Mouse (Mus musculus): ENCODE measurements around the gene Snx25. TPM values are rescaled to one million over a fixed set of nuclear protein-coding genes. Genes with fewer than 3 reads are reported as not detected.
A peak's percentile ranks its signal among the peaks of the same experiment; 100 is the strongest.

Snx25 gene
- polyA plus RNA-seq, 1 experiment from 2014 or later = 6.3 TPM

GRCm38 (mm10) chr8:46039666-46040065, 112.3 kb downstream of the Snx25 start:
- Histone ChIP-seq H3K9me3 (replicated peaks; ENCODE audit: low read length) (no peaks in the 10 kb centered on the region), H3K36me3 (ENCODE audit: insufficient read depth, low read length) (0 out of 2 replicates have a peak, but pooled peaks cover 6% of the 10 kb centered on the region), H3K4me2 (ENCODE audit: low read length) (no peak overlapping the region), H3K27ac (no peak overlapping the region), H3K27me3 (ENCODE audit: insufficient read depth, low read length) (no peaks in the 10 kb centered on the region), H3K4me3 (replicated peaks; ENCODE audit: low read depth, low read length) (no peak overlapping the region), H3K4me1 (replicated peaks; ENCODE audit: insufficient read depth, low read length) (no peaks in the 10 kb centered on the region), H3K9ac (ENCODE audit: low read depth, low read length) (no peak overlapping the region)
- ATAC-seq (replicated peaks; ENCODE audit: low FRiP score, low read depth) = no peak
- no peak for DNase-seq (ENCODE audit: low spot score)
- TF ChIP-seq CTCF (IDR thresholded peaks at IDR 0.05; ENCODE audit: low read depth) = no peak
- WGBS = 75% methylated on average over 1 of the region's 1 CpGs

GRCm38 (mm10) chr8:46036217-46036616, 115.7 kb downstream of the Snx25 start:
- H3K27me3 ChIP-seq (ENCODE audit: insufficient read depth, low read length) = no peaks in the 10 kb centered on the region
- H3K9me3 ChIP-seq (replicated peaks; ENCODE audit: low read length) = no peaks in the 10 kb centered on the region
- no peak for TF ChIP-seq CTCF (IDR thresholded peaks at IDR 0.05; ENCODE audit: low read depth)
- ATAC-seq (replicated peaks; ENCODE audit: low FRiP score, low read depth) (0 out of 2 replicates have a peak, but pooled peaks have one; percentile 21), DNase-seq (ENCODE audit: low spot score) (peak; percentile 14)
- no peak overlapping the region for H3K9ac ChIP-seq (ENCODE audit: low read depth, low read length)
- H3K4me2 ChIP-seq (ENCODE audit: low read length) = no peak overlapping the region
- WGBS = 59% methylated on average over 11 of the region's 11 CpGs
- H3K36me3 ChIP-seq (ENCODE audit: insufficient read depth, low read length) = no peaks in the 10 kb centered on the region
- H3K4me1 ChIP-seq (replicated peaks; ENCODE audit: insufficient read depth, low read length) = no peaks in the 10 kb centered on the region
- no peak overlapping the region for H3K27ac ChIP-seq
- no peak overlapping the region for H3K4me3 ChIP-seq (replicated peaks; ENCODE audit: low read depth, low read length)

GRCm38 (mm10) chr8:46024392-46024791, 127.6 kb downstream of the Snx25 start:
- no peak overlapping the region for H3K9ac ChIP-seq (ENCODE audit: low read depth, low read length)
- no peak overlapping the region for H3K27ac ChIP-seq
- H3K9me3 ChIP-seq (replicated peaks; ENCODE audit: low read length) = no peaks in the 10 kb centered on the region
- no peak for TF ChIP-seq CTCF (IDR thresholded peaks at IDR 0.05; ENCODE audit: low read depth)
- H3K4me1 ChIP-seq (replicated peaks; ENCODE audit: insufficient read depth, low read length) = no peaks in the 10 kb centered on the region
- H3K36me3 ChIP-seq (ENCODE audit: insufficient read depth, low read length) = no peaks in the 10 kb centered on the region
- H3K4me3 ChIP-seq (replicated peaks; ENCODE audit: low read depth, low read length) = no peak overlapping the region
- H3K27me3 ChIP-seq (ENCODE audit: insufficient read depth, low read length) = no peaks in the 10 kb centered on the region
- no peak overlapping the region for H3K4me2 ChIP-seq (ENCODE audit: low read length)
- ATAC-seq (replicated peaks; ENCODE audit: low FRiP score, low read depth) (no peak), DNase-seq (ENCODE audit: low spot score) (peak; percentile 44)
- 46% methylated on average over 4 of the region's 4 CpGs for WGBS

DNA sequence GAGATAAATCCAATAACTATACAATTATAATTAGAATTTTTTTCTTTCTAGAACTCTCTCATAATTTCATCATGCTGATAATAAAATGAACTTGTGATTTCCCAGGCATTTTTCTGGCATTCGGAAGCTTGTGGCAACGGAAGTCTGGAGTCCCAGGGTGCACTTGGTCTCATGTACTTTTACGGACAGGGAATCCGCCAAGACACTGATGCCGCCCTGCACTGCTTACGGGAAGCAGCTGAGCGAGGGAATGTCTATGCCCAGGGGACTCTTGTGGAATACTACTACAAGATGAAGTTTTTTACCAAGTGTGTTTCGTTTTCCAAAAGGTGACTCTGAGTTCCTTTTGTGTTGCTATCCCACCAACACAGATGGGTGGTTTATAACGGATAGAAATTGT, 129.2 kb downstream of the Snx25 start:
- Histone ChIP-seq H3K4me2 (ENCODE audit: low read length) (no peak overlapping the region), H3K9me3 (replicated peaks; ENCODE audit: low read length) (no peaks in the 10 kb centered on the region), H3K36me3 (ENCODE audit: insufficient read depth, low read length) (no peaks in the 10 kb centered on the region), H3K27ac (no peak overlapping the region), H3K4me3 (replicated peaks; ENCODE audit: low read depth, low read length) (no peak overlapping the region), H3K9ac (ENCODE audit: low read depth, low read length) (no peak overlapping the region), H3K4me1 (replicated peaks; ENCODE audit: insufficient read depth, low read length) (no peaks in the 10 kb centered on the region), H3K27me3 (ENCODE audit: insufficient read depth, low read length) (no peaks in the 10 kb centered on the region)
- no peak for DNase-seq (ENCODE audit: low spot score)
- no peak for ATAC-seq (replicated peaks; ENCODE audit: low FRiP score, low read depth)
- 93% methylated on average over 9 of the region's 9 CpGs for WGBS
- no peak for TF ChIP-seq CTCF (IDR thresholded peaks at IDR 0.05; ENCODE audit: low read depth)

DNA sequence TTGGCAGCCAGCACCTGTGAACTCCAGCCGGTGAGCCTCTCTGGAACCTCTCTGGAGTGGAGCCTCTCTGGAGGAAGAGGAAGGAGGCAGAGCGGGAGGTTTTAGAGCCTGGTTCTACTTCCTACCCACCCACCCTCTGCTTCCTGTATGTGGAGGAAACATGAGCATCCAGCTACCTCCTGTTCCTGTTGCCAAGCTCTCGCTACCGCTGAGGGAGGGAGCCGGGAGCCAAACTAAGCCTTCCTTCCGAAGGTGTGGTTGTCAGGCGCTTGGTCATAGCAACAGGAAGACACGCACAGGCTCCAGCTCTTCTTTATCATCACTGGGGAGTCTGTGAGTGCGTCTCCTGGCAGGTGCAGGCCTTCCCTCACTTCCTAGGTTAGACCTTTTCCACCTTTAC, 129.8 kb downstream of the Snx25 start:
- WGBS = 86% methylated on average over 9 of the region's 9 CpGs
- H3K9ac ChIP-seq (ENCODE audit: low read depth, low read length) = no peak overlapping the region
- H3K27ac ChIP-seq = no peak overlapping the region
- no peaks in the 10 kb centered on the region for H3K27me3 ChIP-seq (ENCODE audit: insufficient read depth, low read length)
- no peaks in the 10 kb centered on the region for H3K4me1 ChIP-seq (replicated peaks; ENCODE audit: insufficient read depth, low read length)
- no peaks in the 10 kb centered on the region for H3K36me3 ChIP-seq (ENCODE audit: insufficient read depth, low read length)
- no peak for DNase-seq (ENCODE audit: low spot score)
- no peak overlapping the region for H3K4me2 ChIP-seq (ENCODE audit: low read length)
- H3K9me3 ChIP-seq (replicated peaks; ENCODE audit: low read length) = no peaks in the 10 kb centered on the region
- no peak for TF ChIP-seq CTCF (IDR thresholded peaks at IDR 0.05; ENCODE audit: low read depth)
- H3K4me3 ChIP-seq (replicated peaks; ENCODE audit: low read depth, low read length) = no peak overlapping the region
- no peak for ATAC-seq (replicated peaks; ENCODE audit: low FRiP score, low read depth)

DNA sequence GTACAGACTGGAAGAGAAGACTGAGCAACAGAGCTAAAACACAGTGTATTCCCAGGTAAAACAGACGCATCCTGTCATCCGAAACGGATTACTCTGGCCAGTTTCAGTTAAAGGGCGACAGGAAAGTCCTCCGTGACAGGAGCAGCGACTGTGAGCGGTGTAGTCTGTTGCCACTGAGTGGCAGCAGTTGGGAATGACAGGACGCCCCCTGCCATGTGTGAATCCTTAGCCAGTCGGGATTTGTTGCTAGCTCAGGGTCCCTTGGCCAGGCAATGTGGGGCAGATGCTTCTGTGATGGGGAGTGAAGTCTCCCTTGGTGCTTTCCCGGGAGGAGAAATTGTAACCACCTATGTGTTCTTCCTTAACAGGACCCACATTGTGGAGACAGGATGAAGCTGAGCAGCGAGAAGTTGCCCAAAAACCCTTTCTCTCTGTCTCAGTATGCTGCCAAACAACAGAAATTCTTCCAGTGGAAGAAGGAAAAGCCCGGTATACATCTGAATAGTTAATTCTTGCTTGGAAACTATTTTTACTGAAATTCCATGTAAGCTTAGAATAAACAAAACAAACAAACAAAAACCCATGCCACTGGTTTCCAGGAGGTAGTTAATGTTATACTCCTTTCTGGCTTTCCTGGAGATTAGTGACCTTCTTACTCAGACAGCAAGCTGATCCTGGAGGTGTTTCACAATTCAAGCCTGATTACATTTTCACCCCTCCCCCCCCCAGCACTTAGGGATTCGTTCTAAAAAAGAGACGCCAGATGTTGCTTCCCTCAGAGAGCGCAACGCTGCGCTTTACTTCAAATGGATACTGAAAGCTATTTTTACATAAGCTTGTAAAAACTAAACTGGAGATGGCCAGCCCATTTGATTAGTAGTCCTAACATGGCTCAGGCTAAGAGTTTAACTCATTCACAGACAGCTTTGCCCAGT, 140.9 kb downstream of the Snx25 start:
- peak; percentile 74 for ATAC-seq (replicated peaks; ENCODE audit: low FRiP score, low read depth)
- H3K4me2 ChIP-seq (ENCODE audit: low read length) = peak overlapping the region; percentile 41
- H3K27ac ChIP-seq = peak overlapping the region; percentile 54; the same call in 1 of the 2 replicates
- no peaks in the 10 kb centered on the region for H3K9me3 ChIP-seq (replicated peaks; ENCODE audit: low read length)
- 0 out of 2 replicates have a peak overlapping the region, but pooled peaks have one; percentile 2 for H3K4me3 ChIP-seq (replicated peaks; ENCODE audit: low read depth, low read length)
- no peaks in the 10 kb centered on the region for H3K36me3 ChIP-seq (ENCODE audit: insufficient read depth, low read length)
- 17% methylated on average over 17 of the region's 17 CpGs for WGBS
- H3K9ac ChIP-seq (ENCODE audit: low read depth, low read length) = no peak overlapping the region
- no peaks in the 10 kb centered on the region for H3K4me1 ChIP-seq (replicated peaks; ENCODE audit: insufficient read depth, low read length)
- DNase-seq (ENCODE audit: low spot score) = peak; percentile 63
- peak; percentile 55 for TF ChIP-seq CTCF (IDR thresholded peaks at IDR 0.05; ENCODE audit: low read depth)
- no peaks in the 10 kb centered on the region for H3K27me3 ChIP-seq (ENCODE audit: insufficient read depth, low read length)
